Mouse (Mus musculus) cerebellum, adult 2 months (tissue): ENCODE data around the gene 3100002H09Rik.

ENCODE experiments used
- CTCF ChIP-seq: fragments of 200-500 bp; IDR thresholded peaks from 2 replicates; pipeline ENCODE4 v1.5.1; 2011; ENCODE audit warnings: low read depth, mild to moderate bottlenecking, control low read depth, low read length, moderate library complexity, borderline replicate concordance; ENCODE audit not compliant: insufficient read depth
- POLR2A ChIP-seq: fragments of 200-500 bp; IDR thresholded peaks from 2 replicates; pipeline ENCODE4 v1.6.1; 2011; ENCODE audit warnings: low read length, control low read depth, borderline replicate concordance; ENCODE audit not compliant: insufficient read depth

- TF ChIP-seq CTCF (no peak), POLR2A (no peak)
These were observed 29.9 kb downstream of the 3100002H09Rik start for GRCm38 (mm10) chr4:124580695-124581094.
